Mouse (Mus musculus) lung, postnatal 4 days (tissue): ENCODE data around the gene Ptpn23.
A peak's percentile ranks its signal among the peaks of the same experiment; 100 is the strongest.
"Not testable (repeated sequence)": the region's sequence is repeated elsewhere in the genome, so short reads cannot be mapped to it uniquely, and the experiment has no call there.

ENCODE experiments used
- DNase-seq, 2 experiments: peaks; one replicate each; pipeline ENCODE4 v3.0.0; 2021

Gene Ptpn23

GRCm38 (mm10) chr9:110380662-110381061 lies 27.4 kb downstream of the Ptpn23 start:
- DNase-seq = no peak

- DNase-seq = no peak
Measured at GRCm38 (mm10) chr9:110379361-110379760, 28.7 kb downstream of the Ptpn23 start.

GRCm38 (mm10) chr9:110377655-110378054 lies 30.4 kb downstream of the Ptpn23 start:
- not testable (repeated sequence) for DNase-seq

- DNase-seq = no peak
Measured at GRCm38 (mm10) chr9:110375668-110376067, 32.3 kb downstream of the Ptpn23 start.

GRCm38 (mm10) chr9:110373871-110374270 lies 34.1 kb downstream of the Ptpn23 start:
- DNase-seq = no peak

GRCm38 (mm10) chr9:110369860-110370259 lies 38.2 kb downstream of the Ptpn23 start:
- DNase-seq = no peak

- DNase-seq = no peak
Measured at GRCm38 (mm10) chr9:110366746-110367145, 41.3 kb downstream of the Ptpn23 start.

GRCm38 (mm10) chr9:110362337-110362736 lies 45.7 kb downstream of the Ptpn23 start:
- DNase-seq = no peak

GRCm38 (mm10) chr9:110361299-110361698 lies 46.7 kb downstream of the Ptpn23 start:
- DNase-seq = no peak

- no peak for DNase-seq
Measured at GRCm38 (mm10) chr9:110358341-110358740, 49.7 kb downstream of the Ptpn23 start.

- DNase-seq = no peak
Measured at GRCm38 (mm10) chr9:110351932-110352632, 55.9 kb downstream of the Ptpn23 start.

GRCm38 (mm10) chr9:110351350-110351749 lies 56.7 kb downstream of the Ptpn23 start:
- no peak for DNase-seq

GRCm38 (mm10) chr9:110350612-110351011 lies 57.4 kb downstream of the Ptpn23 start:
- no peak for DNase-seq

- DNase-seq = no peak
Measured at GRCm38 (mm10) chr9:110350188-110350587, 57.8 kb downstream of the Ptpn23 start.

GRCm38 (mm10) chr9:110348899-110349298 lies 59.1 kb downstream of the Ptpn23 start:
- DNase-seq = no peak

GRCm38 (mm10) chr9:110345057-110345739 lies 62.8 kb downstream of the Ptpn23 start:
- DNase-seq = peak; percentile 23 to 51

- DNase-seq = no peak
Measured at GRCm38 (mm10) chr9:110343805-110344204, 64.2 kb downstream of the Ptpn23 start.

- no peak for DNase-seq
Measured at GRCm38 (mm10) chr9:110342008-110342407, 66.0 kb downstream of the Ptpn23 start.

- DNase-seq = no peak
Measured at GRCm38 (mm10) chr9:110340037-110340750, 67.8 kb downstream of the Ptpn23 start.
